Mouse (Mus musculus): ENCODE measurements around the gene Flg2.

The Flg2 gene

GRCm38 (mm10) chr3:93196978-93197377 lies at the start of gene Flg2:
Flg2 (plus strand) TSS chr3:93197278.
- ATAC-seq (ENCODE audit: low TSS enrichment), result no peak

GRCm38 (mm10) chr3:93162502-93162901 lies 34.6 kb upstream of the Flg2 start:
- no peak for ATAC-seq (ENCODE audit: low TSS enrichment)

- no peak for ATAC-seq (ENCODE audit: low TSS enrichment)
Observed at GRCm38 (mm10) chr3:93162996-93163592, 34.0 kb upstream of the Flg2 start.

GRCm38 (mm10) chr3:93180856-93181255 lies 16.2 kb upstream of the Flg2 start:
- no peak for ATAC-seq (ENCODE audit: low TSS enrichment)

GRCm38 (mm10) chr3:93201955-93202354 lies 4.9 kb downstream of the Flg2 start:
- ATAC-seq (ENCODE audit: low TSS enrichment), result no peak

GRCm38 (mm10) chr3:93202499-93202898 lies 5.4 kb downstream of the Flg2 start:
- ATAC-seq (ENCODE audit: low TSS enrichment), result no peak

Data from frontal cortex, adult (tissue).